Mouse (Mus musculus) C2C12 (cell line): ENCODE data around the gene Svbp.

ENCODE experiments used
- CEBPB ChIP-seq: IDR thresholded peaks from one replicate; pipeline ENCODE4 v1.6.1; 2011; ENCODE audit warnings: low read depth, mild to moderate bottlenecking, control low read depth, moderate library complexity
- CTCF ChIP-seq: IDR thresholded peaks from one replicate; pipeline ENCODE4 v1.5.1; 2011; ENCODE audit not compliant: control insufficient read depth, insufficient read depth, insufficient read length
- MAX ChIP-seq: IDR thresholded peaks from one replicate; pipeline ENCODE4 v1.6.1; 2011; ENCODE audit warnings: mild to moderate bottlenecking, control low read depth
- MYOD1 ChIP-seq: IDR thresholded peaks from one replicate; pipeline ENCODE4 v1.6.1; 2011; ENCODE audit warnings: low read depth; ENCODE audit not compliant: control insufficient read depth, insufficient read length

GRCm38 (mm10) chr4:119216667-119217066, 21.6 kb downstream of the Svbp start:
- TF ChIP-seq CTCF (no peak), CEBPB (no peak), MAX (no peak), MYOD1 (no peak)
